Comparison of ENCODE assay signal across 8 mouse cellular contexts in the genomic region with DNA sequence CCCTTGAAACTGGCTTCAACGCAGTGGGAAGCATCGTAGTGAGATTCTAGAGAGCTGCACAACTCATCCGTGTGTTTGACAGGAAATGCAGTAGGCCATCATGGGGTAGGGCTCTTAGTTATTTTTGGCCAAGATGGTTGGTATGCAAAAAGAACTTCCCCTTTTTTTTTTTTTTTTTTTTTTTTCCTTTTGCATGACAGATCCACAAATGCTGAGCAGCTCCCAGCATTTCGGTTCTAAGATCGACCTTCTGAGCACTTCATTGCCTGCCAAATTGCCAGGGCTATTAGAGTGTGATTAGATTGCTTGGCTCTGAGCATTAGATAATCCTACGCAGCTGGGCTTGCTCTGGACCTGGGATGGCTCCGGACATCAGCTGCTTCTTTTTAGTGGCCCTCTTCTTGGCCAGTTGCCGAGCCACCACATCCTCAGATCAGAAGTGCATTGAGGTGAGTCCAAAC. TPM values are rescaled to one million over a fixed set of nuclear protein-coding genes. Genes with fewer than 3 reads are reported as not detected.
A peak's percentile ranks its signal among the peaks of the same experiment; 100 is the strongest.
DNase-seq lines count a peak whose midpoint lies in the region; ATAC-seq lines count a peak whose summit lies in the region.

A gene (plus strand): TSS at position 218 of the 461 bp plus-strand sequence.

- ATAC-seq in liver, embryonic 12.5 days = no peak
- no peak for ATAC-seq in forebrain, embryonic 15.5 days (replicated peaks)

- H3K9me3 ChIP-seq in liver, embryonic 12.5 days (replicated peaks) = no peaks in the 10 kb centered on the region
- H3K9me3 ChIP-seq in forebrain, embryonic 15.5 days = no peaks in the 10 kb centered on the region

- 0 out of 2 replicates have a peak, but pooled peaks cover 12% of the 10 kb centered on the region for H3K4me1 ChIP-seq in liver, embryonic 12.5 days
- peaks cover 13% of the 10 kb centered on the region for H3K4me1 ChIP-seq in forebrain, embryonic 15.5 days

- WGBS in liver, embryonic 12.5 days (ENCODE audit: insufficient replicate concordance) = 25% methylated on average over 8 of the region's 8 CpGs
- 73% methylated on average over 8 of the region's 8 CpGs for WGBS in forebrain, embryonic 15.5 days

- no peak within 1 kb of the TSS for H3K9ac ChIP-seq in liver, embryonic 12.5 days
- H3K9ac ChIP-seq in forebrain, embryonic 15.5 days (replicated peaks) = no peak within 1 kb of the TSS

- H3K4me2 ChIP-seq in liver, embryonic 12.5 days = peak within 1 kb of the TSS; percentile 20
- no peak within 1 kb of the TSS for H3K4me2 ChIP-seq in forebrain, embryonic 15.5 days (replicated peaks)

- DNase-seq in adrenal gland, postnatal 10 days = peak; percentile 15
- no peak for DNase-seq in adrenal gland, postnatal 4 days (ENCODE audit: low spot score in 2 of 2)
- DNase-seq in right cerebral cortex, adult 18-20 months = peak; percentile 4
- DNase-seq in right cerebral cortex, postnatal 4 days = no peak
- peak; percentile 57 to 68 for DNase-seq in spleen, adult 18-20 months
- DNase-seq in thymus, postnatal 4 days = no peak

- no peaks in the 10 kb centered on the region for H3K36me3 ChIP-seq in liver, embryonic 12.5 days
- H3K36me3 ChIP-seq in forebrain, embryonic 15.5 days = no peaks in the 10 kb centered on the region

- H3K27me3 ChIP-seq in liver, embryonic 12.5 days (replicated peaks) = no peaks in the 10 kb centered on the region
- H3K27me3 ChIP-seq in forebrain, embryonic 15.5 days = no peaks in the 10 kb centered on the region

- H3K27ac ChIP-seq in liver, embryonic 12.5 days = peak within 1 kb of the TSS; percentile 43; the same call in 1 of the 2 replicates
- no peak within 1 kb of the TSS for H3K27ac ChIP-seq in forebrain, embryonic 15.5 days (replicated peaks)

- H3K4me3 ChIP-seq in liver, embryonic 12.5 days = peak within 1 kb of the TSS; percentile 7; the same call in 1 of the 2 replicates
- no peak within 1 kb of the TSS for H3K4me3 ChIP-seq in forebrain, embryonic 15.5 days

RNA-seq across cellular contexts. Expression of the gene that starts here (rescaled TPM):
- 1 to 10 TPM; 3.0 to 3.1 TPM for total RNA-seq in adrenal gland, postnatal 10 days (2021)
- total RNA-seq in adrenal gland, postnatal 4 days (2021) = 1 to 10 TPM; 1.8 to 1.9 TPM
- 1.0 and 1.2 TPM in 2 replicates for polyA plus RNA-seq in liver, embryonic 12.5 days (2016; fragmentation: Nextera tagmentation; extraction: Ambion mirVana)
- 0.19 and 0.23 TPM in 2 replicates for polyA plus RNA-seq in forebrain, embryonic 15.5 days (2015; fragmentation: Nextera tagmentation; extraction: Ambion mirVana)

Comparison
In these comparisons a context has a peak if more than half of its experiments do, and no peak if none do; other contexts are left out.
1. DNase-seq: peak in adrenal gland, postnatal 10 days (single experiment), right cerebral cortex, adult 18-20 months (single experiment) and spleen, adult 18-20 months (2 of 2); none in adrenal gland, postnatal 4 days (0 of 2), right cerebral cortex, postnatal 4 days (single experiment) and thymus, postnatal 4 days (single experiment).